Mouse (Mus musculus): Measurements from ENCODE around the gene Kcnk18.

- TF ChIP-seq CTCF (IDR thresholded peaks at IDR 0.05; ENCODE audit: low read depth) (no peak), EP300 (IDR thresholded peaks at IDR 0.05; ENCODE audit: low read depth) (no peak)
These were observed 46.9 kb downstream of the Kcnk18 start for GRCm38 (mm10) chr19:59265907-59266306.
